Mouse (Mus musculus): ENCODE measurements around the gene Rab1a. TPM values are rescaled to one million over a fixed set of nuclear protein-coding genes. Genes with fewer than 3 reads are reported as not detected.
"Not testable (repeated sequence)": the region's sequence is repeated elsewhere in the genome, so short reads cannot be mapped to it uniquely, and the experiment has no call there.

The Rab1a gene
- polyA plus RNA-seq, 1 experiment from 2014 or later, result 230 TPM

GRCm38 (mm10) chr11:20207589-20207988, 6.4 kb downstream of the Rab1a start:
- 0 out of 2 replicates have a peak, but pooled peaks cover 4% of the 10 kb centered on the region for H3K36me3 ChIP-seq (ENCODE audit: control insufficient read depth, insufficient read depth, low read length)
- 78% methylated on average over 2 of the region's 2 CpGs for WGBS
- H3K27ac ChIP-seq (ENCODE audit: low read depth, low read length), result no peak overlapping the region
- DNase-seq (ENCODE audit: low spot score) (no peak), ATAC-seq (no peak)
- H3K4me3 ChIP-seq (ENCODE audit: low read depth, low read length), result no peak overlapping the region
- no peak overlapping the region for H3K9ac ChIP-seq (ENCODE audit: low read length)
- H3K4me2 ChIP-seq (ENCODE audit: low read length), result no peak overlapping the region
- no peaks in the 10 kb centered on the region for H3K27me3 ChIP-seq (replicated peaks; ENCODE audit: control insufficient read depth, insufficient read depth, low read length)
- H3K9me3 ChIP-seq (replicated peaks; ENCODE audit: control insufficient read depth, low read length), result no peaks in the 10 kb centered on the region
- H3K4me1 ChIP-seq (ENCODE audit: control insufficient read depth, insufficient read depth, low read length), result peaks cover 20% of the 10 kb centered on the region

GRCm38 (mm10) chr11:20211838-20212237, 10.6 kb downstream of the Rab1a start:
- Histone ChIP-seq H3K27ac (ENCODE audit: low read depth, low read length) (no peak overlapping the region), H3K9ac (ENCODE audit: low read length) (no peak overlapping the region)
- WGBS, result 88% methylated on average over 2 of the region's 2 CpGs

GRCm38 (mm10) chr11:20214779-20215178, 13.5 kb downstream of the Rab1a start:
- Histone ChIP-seq H3K4me2 (ENCODE audit: low read length) (no peak overlapping the region), H3K27ac (ENCODE audit: low read depth, low read length) (no peak overlapping the region), H3K4me1 (ENCODE audit: control insufficient read depth, insufficient read depth, low read length) (no peaks in the 10 kb centered on the region), H3K27me3 (replicated peaks; ENCODE audit: control insufficient read depth, insufficient read depth, low read length) (no peaks in the 10 kb centered on the region), H3K36me3 (ENCODE audit: control insufficient read depth, insufficient read depth, low read length) (peaks cover 39% of the 10 kb centered on the region), H3K9me3 (replicated peaks; ENCODE audit: control insufficient read depth, low read length) (no peaks in the 10 kb centered on the region), H3K4me3 (ENCODE audit: low read depth, low read length) (no peak overlapping the region), H3K9ac (ENCODE audit: low read length) (no peak overlapping the region)
- DNase-seq (ENCODE audit: low spot score), result no peak
- ATAC-seq, result no peak
- WGBS, result 97% methylated on average over 1 of the region's 1 CpGs

More at GRCm38 (mm10) chr11:20211838-20212237, 10.6 kb downstream of the Rab1a start:
- ATAC-seq (no peak), DNase-seq (ENCODE audit: low spot score) (no peak)
- Histone ChIP-seq H3K27me3 (replicated peaks; ENCODE audit: control insufficient read depth, insufficient read depth, low read length) (no peaks in the 10 kb centered on the region), H3K9me3 (replicated peaks; ENCODE audit: control insufficient read depth, low read length) (no peaks in the 10 kb centered on the region), H3K4me1 (ENCODE audit: control insufficient read depth, insufficient read depth, low read length) (no peaks in the 10 kb centered on the region), H3K36me3 (ENCODE audit: control insufficient read depth, insufficient read depth, low read length) (peaks cover 17% of the 10 kb centered on the region), H3K4me3 (ENCODE audit: low read depth, low read length) (no peak overlapping the region), H3K4me2 (ENCODE audit: low read length) (no peak overlapping the region)

GRCm38 (mm10) chr11:20216415-20216814, 15.2 kb downstream of the Rab1a start:
- no peak overlapping the region for H3K9ac ChIP-seq (ENCODE audit: low read length)
- no peak for ATAC-seq
- H3K36me3 ChIP-seq (ENCODE audit: control insufficient read depth, insufficient read depth, low read length), result peaks cover 49% of the 10 kb centered on the region
- no peak overlapping the region for H3K4me2 ChIP-seq (ENCODE audit: low read length)
- no peak for DNase-seq (ENCODE audit: low spot score)
- no peak overlapping the region for H3K27ac ChIP-seq (ENCODE audit: low read depth, low read length)
- WGBS, result 84% methylated on average over 4 of the region's 4 CpGs
- H3K4me1 ChIP-seq (ENCODE audit: control insufficient read depth, insufficient read depth, low read length), result no peaks in the 10 kb centered on the region
- no peaks in the 10 kb centered on the region for H3K9me3 ChIP-seq (replicated peaks; ENCODE audit: control insufficient read depth, low read length)
- H3K4me3 ChIP-seq (ENCODE audit: low read depth, low read length), result no peak overlapping the region
- no peaks in the 10 kb centered on the region for H3K27me3 ChIP-seq (replicated peaks; ENCODE audit: control insufficient read depth, insufficient read depth, low read length)

- Histone ChIP-seq H3K27me3 (replicated peaks; ENCODE audit: control insufficient read depth, insufficient read depth, low read length) (no peaks in the 10 kb centered on the region), H3K36me3 (ENCODE audit: control insufficient read depth, insufficient read depth, low read length) (peaks cover 54% of the 10 kb centered on the region), H3K27ac (ENCODE audit: low read depth, low read length) (no peak overlapping the region), H3K4me2 (ENCODE audit: low read length) (no peak overlapping the region), H3K4me3 (ENCODE audit: low read depth, low read length) (no peak overlapping the region), H3K4me1 (ENCODE audit: control insufficient read depth, insufficient read depth, low read length) (no peaks in the 10 kb centered on the region), H3K9me3 (replicated peaks; ENCODE audit: control insufficient read depth, low read length) (no peaks in the 10 kb centered on the region), H3K9ac (ENCODE audit: low read length) (no peak overlapping the region)
- DNase-seq (ENCODE audit: low spot score) (no peak), ATAC-seq (no peak)
- 95% methylated on average over 1 of the region's 1 CpGs for WGBS
Measured at GRCm38 (mm10) chr11:20217227-20217626, 16.0 kb downstream of the Rab1a start.

- not testable (repeated sequence) for H3K27me3 ChIP-seq (replicated peaks; ENCODE audit: control insufficient read depth, insufficient read depth, low read length); H3K4me2 ChIP-seq (ENCODE audit: low read length); H3K9ac ChIP-seq (ENCODE audit: low read length); H3K9me3 ChIP-seq (replicated peaks; ENCODE audit: control insufficient read depth, low read length); H3K4me1 ChIP-seq (ENCODE audit: control insufficient read depth, insufficient read depth, low read length); DNase-seq (ENCODE audit: low spot score); H3K4me3 ChIP-seq (ENCODE audit: low read depth, low read length); H3K27ac ChIP-seq (ENCODE audit: low read depth, low read length); ATAC-seq
- WGBS, result 83% methylated on average over 1 of the region's 1 CpGs
- H3K36me3 ChIP-seq (ENCODE audit: control insufficient read depth, insufficient read depth, low read length), result peaks cover 79% of the 10 kb centered on the region
Measured at GRCm38 (mm10) chr11:20221671-20222070, 20.4 kb downstream of the Rab1a start.

- H3K36me3 ChIP-seq (ENCODE audit: control insufficient read depth, insufficient read depth, low read length), result peaks cover 78% of the 10 kb centered on the region
Measured at GRCm38 (mm10) chr11:20224196-20224595, 23.0 kb downstream of the Rab1a start.

GRCm38 (mm10) chr11:20225938-20226337, 24.7 kb downstream of the Rab1a start:
- Histone ChIP-seq H3K9ac (ENCODE audit: low read length) (no peak overlapping the region), H3K36me3 (ENCODE audit: control insufficient read depth, insufficient read depth, low read length) (peaks cover 85% of the 10 kb centered on the region), H3K4me1 (ENCODE audit: control insufficient read depth, insufficient read depth, low read length) (no peaks in the 10 kb centered on the region), H3K4me2 (ENCODE audit: low read length) (no peak overlapping the region), H3K27ac (ENCODE audit: low read depth, low read length) (no peak overlapping the region), H3K27me3 (replicated peaks; ENCODE audit: control insufficient read depth, insufficient read depth, low read length) (no peaks in the 10 kb centered on the region), H3K9me3 (replicated peaks; ENCODE audit: control insufficient read depth, low read length) (no peaks in the 10 kb centered on the region), H3K4me3 (ENCODE audit: low read depth, low read length) (no peak overlapping the region)
- DNase-seq (ENCODE audit: low spot score) (no peak), ATAC-seq (no peak)
- WGBS, result 95% methylated on average over 4 of the region's 4 CpGs

More at GRCm38 (mm10) chr11:20224196-20224595, 23.0 kb downstream of the Rab1a start:
- Histone ChIP-seq H3K27ac (ENCODE audit: low read depth, low read length) (no peak overlapping the region), H3K4me2 (ENCODE audit: low read length) (no peak overlapping the region), H3K27me3 (replicated peaks; ENCODE audit: control insufficient read depth, insufficient read depth, low read length) (no peaks in the 10 kb centered on the region), H3K4me1 (ENCODE audit: control insufficient read depth, insufficient read depth, low read length) (no peaks in the 10 kb centered on the region), H3K9me3 (replicated peaks; ENCODE audit: control insufficient read depth, low read length) (no peaks in the 10 kb centered on the region), H3K9ac (ENCODE audit: low read length) (no peak overlapping the region), H3K4me3 (ENCODE audit: low read depth, low read length) (no peak overlapping the region)
- DNase-seq (ENCODE audit: low spot score) (no peak), ATAC-seq (no peak)
- whole genome bisulfite sequencing, result 79% methylated on average over 6 of the region's 6 CpGs

GRCm38 (mm10) chr11:20228666-20229065, 27.4 kb downstream of the Rab1a start:
- no peak for ATAC-seq
- no peak overlapping the region for H3K4me2 ChIP-seq (ENCODE audit: low read length)
- H3K9ac ChIP-seq (ENCODE audit: low read length), result no peak overlapping the region
- H3K27me3 ChIP-seq (replicated peaks; ENCODE audit: control insufficient read depth, insufficient read depth, low read length), result no peaks in the 10 kb centered on the region
- H3K36me3 ChIP-seq (ENCODE audit: control insufficient read depth, insufficient read depth, low read length), result peaks cover 85% of the 10 kb centered on the region
- no peaks in the 10 kb centered on the region for H3K9me3 ChIP-seq (replicated peaks; ENCODE audit: control insufficient read depth, low read length)
- 91% methylated on average over 5 of the region's 5 CpGs for WGBS
- no peak overlapping the region for H3K27ac ChIP-seq (ENCODE audit: low read depth, low read length)
- H3K4me3 ChIP-seq (ENCODE audit: low read depth, low read length), result no peak overlapping the region
- H3K4me1 ChIP-seq (ENCODE audit: control insufficient read depth, insufficient read depth, low read length), result peaks cover 4% of the 10 kb centered on the region; the same call in 1 of the 2 replicates
- no peak for DNase-seq (ENCODE audit: low spot score)
